Mouse (Mus musculus) kidney, adult 2 months (tissue): ENCODE measurements around the gene Olfr193.

ENCODE experiments used
- CTCF ChIP-seq: fragments of 200-500 bp; conservative IDR thresholded peaks from 2 replicates; pipeline ENCODE4 v1.5.1; 2011; ENCODE audit warnings: low read depth, mild to moderate bottlenecking, control low read depth, low read length, moderate library complexity, mixed read lengths; ENCODE audit not compliant: insufficient read depth, insufficient read length
- POLR2A ChIP-seq: fragments of 200-500 bp; IDR thresholded peaks from one replicate; pipeline ENCODE4 v1.6.1; 2011; ENCODE audit warnings: low read depth, low read length, control low read depth

DNA sequence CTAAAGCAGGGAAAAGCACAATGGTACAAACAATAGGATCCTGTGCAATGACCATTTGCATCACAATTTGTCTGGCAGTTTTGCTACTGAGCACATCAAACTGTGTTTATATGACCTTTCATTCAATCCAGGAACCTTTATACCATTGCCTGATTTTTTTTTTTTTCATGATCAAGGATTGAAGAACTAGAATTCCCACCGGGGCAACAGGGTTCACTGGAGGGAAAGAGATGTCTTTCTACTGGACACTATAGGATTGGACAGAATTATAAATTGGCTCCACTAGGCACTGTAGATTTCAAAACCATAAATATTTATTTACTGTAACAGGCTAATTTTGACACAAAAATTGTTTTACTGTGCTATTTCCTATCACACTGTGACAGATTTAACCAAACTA is at the start of gene Olfr193:
- TF ChIP-seq POLR2A: no peak
- no peak for TF ChIP-seq CTCF
